Mouse (Mus musculus) brown adipose tissue, adult 24 weeks (tissue): Measurements from ENCODE around the gene Cd200r1. TPM values are rescaled to one million over a fixed set of nuclear protein-coding genes. Genes with fewer than 3 reads are reported as not detected.
"Not testable (repeated sequence)": the region's sequence is repeated elsewhere in the genome, so short reads cannot be mapped to it uniquely, and the experiment has no call there.

ENCODE experiments used
- H3K27ac ChIP-seq: fragments of 200-500 bp; replicated peaks from 2 replicates; pipeline ENCODE4 v1.5.1; 2012; ENCODE audit warnings: low read depth, mild to moderate bottlenecking, low read length
- H3K4me1 ChIP-seq: fragments of 200-500 bp; 2 replicates; pipeline ENCODE4 v1.6.1; 2012; ENCODE audit warnings: low read length, mixed read lengths; ENCODE audit not compliant: control insufficient read depth, insufficient read depth, insufficient read length
- H3K4me3 ChIP-seq: fragments of 200-500 bp; 2 replicates; pipeline ENCODE4 v1.5.1; 2012; ENCODE audit warnings: low read depth, mild to moderate bottlenecking, low read length, moderate library complexity; ENCODE audit not compliant: insufficient read depth
- polyA plus RNA-seq: library from polyadenylated mRNA; stranded (reverse); fragments of >200 nt; gene quantifications from 2 replicates; pipeline ENCODE4 v1.2.4, GENCODE M21; 2012; ENCODE audit not compliant: missing spikeins, insufficient read depth, insufficient read length

The Cd200r1 gene
- polyA plus RNA-seq, 1 experiment: 0.71 TPM

DNA sequence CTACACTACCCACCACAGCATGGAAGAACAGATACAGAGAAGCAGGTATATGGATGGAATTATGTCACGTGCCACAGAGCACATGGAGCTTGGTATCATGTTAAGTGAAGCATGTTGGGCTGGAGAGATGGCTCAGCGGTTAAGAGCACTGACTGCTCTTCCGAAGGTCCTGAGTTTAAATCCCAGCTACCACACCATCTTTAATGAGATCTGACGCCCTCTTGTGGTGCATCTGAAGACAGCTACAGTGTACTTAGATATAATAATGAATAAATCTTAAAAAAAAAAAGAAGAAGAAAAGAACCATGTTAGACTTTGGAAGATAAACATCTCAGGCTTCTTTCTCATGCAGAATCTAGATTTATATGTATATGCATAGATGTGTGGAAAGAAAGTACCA, 15.2 kb downstream of the Cd200r1 start:
- Histone ChIP-seq H3K4me3 (no peak overlapping the region), H3K4me1 (no peaks in the 10 kb centered on the region), H3K27ac (no peak overlapping the region)

- H3K4me3 ChIP-seq: no peak overlapping the region
- no peak overlapping the region for H3K27ac ChIP-seq
- no peaks in the 10 kb centered on the region for H3K4me1 ChIP-seq
These were observed 21.4 kb downstream of the Cd200r1 start for GRCm38 (mm10) chr16:44786934-44787333.

GRCm38 (mm10) chr16:44794416-44794815, 28.9 kb downstream of the Cd200r1 start:
- Histone ChIP-seq H3K4me3 (no peak overlapping the region), H3K4me1 (no peaks in the 10 kb centered on the region), H3K27ac (no peak overlapping the region)

DNA sequence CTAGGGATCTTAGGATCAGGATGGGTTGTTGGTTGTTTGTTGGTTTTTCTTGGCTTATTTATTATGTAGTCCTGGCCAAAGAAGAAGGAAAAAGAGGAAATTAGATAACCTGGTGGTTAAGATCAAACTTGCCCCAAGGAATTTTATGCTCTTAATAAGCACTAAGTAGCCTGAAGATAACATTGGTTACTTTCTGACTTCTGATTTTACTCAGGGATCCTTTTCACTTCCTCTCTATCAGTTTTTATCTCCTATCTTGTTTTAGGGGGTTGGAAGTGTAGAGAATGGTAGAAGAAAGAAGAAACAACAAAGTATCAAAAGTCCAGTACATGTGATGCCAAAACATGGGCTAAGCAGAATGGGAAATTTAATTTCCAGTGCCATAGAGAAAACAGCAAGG, 40.4 kb downstream of the Cd200r1 start:
- H3K27ac ChIP-seq: no peak overlapping the region
- no peaks in the 10 kb centered on the region for H3K4me1 ChIP-seq
- no peak overlapping the region for H3K4me3 ChIP-seq

DNA sequence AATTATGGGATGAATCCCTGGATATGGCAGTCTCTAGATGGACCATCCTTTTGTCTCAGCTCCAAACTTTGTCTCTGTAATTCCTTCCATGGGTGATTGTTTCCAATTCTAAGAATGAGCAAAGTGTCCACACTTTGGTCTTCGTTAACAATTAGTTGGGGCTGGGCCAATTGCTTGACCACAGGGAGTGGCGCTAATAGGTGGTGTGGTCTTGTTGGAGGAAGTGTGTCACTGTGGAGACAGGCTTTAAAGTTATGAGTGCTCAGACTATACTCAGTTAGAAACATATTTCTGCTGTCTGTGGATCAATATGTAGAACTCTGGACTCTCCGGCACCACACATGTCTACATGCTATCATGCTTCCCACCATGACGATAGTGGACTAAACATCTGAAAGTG, 44.7 kb downstream of the Cd200r1 start:
- not testable (repeated sequence) for H3K4me3 ChIP-seq, H3K27ac ChIP-seq, H3K4me1 ChIP-seq

GRCm38 (mm10) chr16:44811544-44811943, 46.0 kb downstream of the Cd200r1 start, which contains the start of gene Cd200r4:
Gene Cd200r4, plus strand, starts transcription at chr16:44811733.
- Histone ChIP-seq H3K4me1 (no peaks in the 10 kb centered on the region), H3K4me3 (no peak within 1 kb of the TSS), H3K27ac (no peak within 1 kb of the TSS)

DNA sequence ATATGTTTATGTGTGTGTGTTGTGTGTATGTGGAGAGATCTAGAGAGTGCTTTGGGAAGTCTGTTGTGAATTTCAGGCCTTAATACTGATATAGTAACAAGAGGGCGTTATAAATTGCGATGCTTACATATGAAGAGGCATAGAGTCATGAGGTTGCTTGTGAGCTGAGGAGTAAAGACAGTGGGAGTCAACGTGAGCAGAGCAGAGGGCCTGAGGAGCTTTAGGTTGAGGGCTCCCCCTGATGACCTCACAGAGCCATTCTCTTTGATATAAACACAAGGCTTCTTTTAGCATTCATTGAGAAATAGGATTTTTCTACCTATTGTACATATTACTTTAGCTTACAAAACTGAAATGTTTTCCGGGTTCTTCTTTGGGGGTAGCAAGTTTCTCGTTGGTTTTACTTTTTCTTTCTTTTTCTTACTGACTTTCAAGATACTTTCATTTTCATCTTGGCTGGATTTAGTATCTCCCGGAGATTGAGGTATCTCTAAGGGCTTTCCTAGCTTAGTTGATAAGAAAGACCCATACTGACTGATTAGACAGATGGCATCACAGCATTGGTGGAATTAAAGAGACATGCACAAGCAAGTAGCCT, 47.0 kb downstream of the Cd200r1 start:
- Histone ChIP-seq H3K4me3 (no peak overlapping the region), H3K4me1 (no peaks in the 10 kb centered on the region), H3K27ac (no peak overlapping the region)

- Histone ChIP-seq H3K4me3 (no peak overlapping the region), H3K4me1 (no peaks in the 10 kb centered on the region), H3K27ac (no peak overlapping the region)
These were observed 52.5 kb downstream of the Cd200r1 start for GRCm38 (mm10) chr16:44818010-44818409.

- H3K27ac ChIP-seq: no peak overlapping the region
- no peaks in the 10 kb centered on the region for H3K4me1 ChIP-seq
- no peak overlapping the region for H3K4me3 ChIP-seq
These were observed 55.0 kb downstream of the Cd200r1 start for GRCm38 (mm10) chr16:44820545-44820944.

DNA sequence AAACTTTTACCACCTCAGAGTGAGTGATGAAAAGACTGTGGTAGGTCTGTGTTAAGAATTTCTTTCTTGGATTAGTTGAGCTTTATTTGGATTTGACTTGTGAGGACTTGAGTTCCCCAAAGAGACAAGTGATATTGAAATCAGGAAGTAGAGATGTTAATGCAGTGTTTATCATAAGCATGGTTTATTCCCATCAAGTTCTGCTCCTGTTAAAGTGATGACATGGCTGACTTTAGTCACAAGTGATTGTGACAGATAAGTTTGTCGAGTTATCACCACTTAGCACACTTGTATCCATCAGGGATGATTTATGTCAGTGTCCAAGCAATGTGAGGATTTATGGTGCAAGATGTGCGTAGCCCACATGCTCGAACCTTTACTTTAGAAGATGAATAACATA, 66.8 kb downstream of the Cd200r1 start:
- no peak overlapping the region for H3K4me3 ChIP-seq
- no peak overlapping the region for H3K27ac ChIP-seq
- H3K4me1 ChIP-seq: no peaks in the 10 kb centered on the region

GRCm38 (mm10) chr16:44833189-44833588, 67.7 kb downstream of the Cd200r1 start:
- H3K27ac ChIP-seq, H3K4me1 ChIP-seq, H3K4me3 ChIP-seq: not testable (repeated sequence)

Other genes starting within 250 kb of the Cd200r1 start
- 2.1 and 2.4 TPM in 2 replicates for gene Boc, start 206.8 kb upstream of the Cd200r1 start, polyA plus RNA-seq
- 4.0 and 6.1 TPM in 2 replicates for gene Nepro, start 41.4 kb upstream of the Cd200r1 start, polyA plus RNA-seq
- gene Gtpbp8, start 19.4 kb upstream of the Cd200r1 start, polyA plus RNA-seq: 33.0 and 34.8 TPM in 2 replicates
- not detected in 2 replicates for gene Cd200r4, start 46.0 kb downstream of the Cd200r1 start, polyA plus RNA-seq
- not detected in 2 replicates for gene Cd200r2, start 101.4 kb downstream of the Cd200r1 start, polyA plus RNA-seq
- not detected in 2 replicates for gene Cd200r3, start 177.9 kb downstream of the Cd200r1 start, polyA plus RNA-seq